Mouse (Mus musculus): ENCODE data around the gene Eddm3b. TPM values are rescaled to one million over a fixed set of nuclear protein-coding genes. Genes with fewer than 3 reads are reported as not detected.
A peak's percentile ranks its signal among the peaks of the same experiment; 100 is the strongest.
"Not testable (repeated sequence)": the region's sequence is repeated elsewhere in the genome, so short reads cannot be mapped to it uniquely, and the experiment has no call there.

The Eddm3b gene
- polyA plus RNA-seq, 1 experiment from 2014 or later: not detected

DNA sequence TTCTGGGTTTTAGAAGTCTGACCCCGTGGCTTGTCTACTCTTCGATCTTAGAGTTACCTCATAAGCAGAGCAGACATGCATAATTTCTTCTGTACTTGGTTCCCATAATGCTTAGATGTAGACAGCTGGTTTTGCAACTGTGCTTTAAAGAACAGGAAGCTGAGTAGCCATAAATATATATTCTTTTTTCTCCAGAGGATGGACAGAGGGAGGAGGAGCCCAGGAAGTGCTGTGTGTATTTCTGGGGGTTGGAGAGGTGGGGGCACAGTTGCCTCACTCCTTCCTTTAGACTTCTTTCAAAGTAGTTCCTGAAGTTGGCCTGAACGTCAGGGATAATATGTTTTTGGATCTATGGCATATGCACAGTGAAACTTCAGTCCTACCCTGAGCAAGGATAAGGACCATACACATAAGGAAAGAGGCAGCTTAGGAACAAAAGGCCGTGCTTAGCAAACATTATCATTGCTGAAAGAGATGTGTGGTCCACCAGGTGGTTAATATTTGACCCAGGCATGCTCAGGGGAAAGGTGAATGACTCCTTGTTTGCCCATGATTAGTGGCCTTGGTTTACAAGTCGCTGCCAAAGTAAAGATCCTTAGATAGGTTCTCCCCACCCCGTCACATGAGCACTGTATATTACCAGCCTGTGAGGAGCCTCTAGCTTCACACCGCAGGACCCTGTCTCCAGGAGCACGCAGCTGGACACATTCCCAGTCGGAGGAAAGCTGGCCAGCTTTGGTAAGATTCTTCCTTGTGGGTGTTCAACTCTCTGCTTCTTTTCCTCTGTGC lies 18.3 kb upstream of the Eddm3b start:
- no peaks in the 10 kb centered on the region for H3K9me3 ChIP-seq
- no peaks in the 10 kb centered on the region for H3K36me3 ChIP-seq
- H3K4me1 ChIP-seq: peaks cover 9% of the 10 kb centered on the region
- H3K27me3 ChIP-seq (replicated peaks): no peaks in the 10 kb centered on the region
- H3K4me3 ChIP-seq: no peak overlapping the region
- H3K4me2 ChIP-seq: no peak overlapping the region
- WGBS: 59% methylated on average over 9 of the region's 9 CpGs
- no peak overlapping the region for H3K27ac ChIP-seq (replicated peaks)
- no peak overlapping the region for H3K9ac ChIP-seq
- ATAC-seq (ENCODE audit: extremely low read depth, insufficient number of reproducible peaks, low FRiP score, low TSS enrichment): no peak

DNA sequence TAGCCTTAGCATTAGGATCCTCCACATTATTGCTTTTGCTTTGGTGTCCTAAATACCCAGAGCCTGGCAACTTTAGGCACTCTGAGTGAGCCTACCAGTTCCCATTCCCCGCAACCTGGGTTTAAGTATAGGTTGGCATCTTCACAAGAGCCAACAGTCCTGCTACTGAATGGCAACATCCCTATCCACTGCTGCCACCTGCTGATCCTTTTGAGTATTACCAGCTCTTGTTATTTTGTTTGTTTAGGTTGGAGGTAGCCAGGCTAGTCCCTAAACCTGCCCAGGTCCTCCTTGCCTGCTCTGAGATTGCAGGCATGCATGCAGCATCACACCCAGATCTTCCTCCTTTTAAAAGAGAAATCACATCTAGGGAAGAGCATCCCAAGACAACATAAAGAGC lies 15.9 kb upstream of the Eddm3b start:
- H3K4me3 ChIP-seq; H3K27ac ChIP-seq (replicated peaks); H3K9me3 ChIP-seq; H3K27me3 ChIP-seq (replicated peaks); H3K4me1 ChIP-seq; H3K4me2 ChIP-seq; ATAC-seq (ENCODE audit: extremely low read depth, insufficient number of reproducible peaks, low FRiP score, low TSS enrichment); H3K36me3 ChIP-seq; H3K9ac ChIP-seq: not testable (repeated sequence)
- 24% methylated on average over 1 of the region's 1 CpGs for WGBS

DNA sequence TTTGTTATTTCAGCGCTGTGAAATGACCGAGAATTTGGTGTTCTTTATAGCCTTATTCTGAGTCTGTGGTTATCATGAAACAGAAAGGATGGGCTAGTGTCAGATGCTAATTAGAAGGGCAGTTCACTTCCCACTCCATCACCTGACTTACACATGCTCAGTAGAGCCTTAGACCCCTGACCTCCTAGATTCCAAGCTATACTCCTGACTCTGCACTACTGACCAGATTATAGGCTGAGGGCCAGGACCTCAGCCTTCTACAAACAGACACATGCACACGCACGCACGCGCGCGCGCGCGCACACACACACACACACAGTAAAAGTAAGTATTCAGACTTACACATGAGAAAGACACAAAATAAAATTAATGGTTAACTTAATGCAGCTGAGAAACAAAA lies 15.3 kb upstream of the Eddm3b start:
- Histone ChIP-seq H3K4me3 (no peak overlapping the region), H3K27me3 (replicated peaks) (no peaks in the 10 kb centered on the region), H3K4me1 (no peaks in the 10 kb centered on the region), H3K4me2 (no peak overlapping the region), H3K27ac (replicated peaks) (no peak overlapping the region), H3K9ac (no peak overlapping the region), H3K9me3 (no peaks in the 10 kb centered on the region), H3K36me3 (no peaks in the 10 kb centered on the region)
- ATAC-seq (ENCODE audit: extremely low read depth, insufficient number of reproducible peaks, low FRiP score, low TSS enrichment): no peak
- 90% methylated on average over 11 of the region's 11 CpGs for WGBS

- H3K4me1 ChIP-seq: no peaks in the 10 kb centered on the region
- no peak overlapping the region for H3K27ac ChIP-seq (replicated peaks)
- H3K9ac ChIP-seq: no peak overlapping the region
- no peaks in the 10 kb centered on the region for H3K27me3 ChIP-seq (replicated peaks)
- WGBS: 58% methylated on average over 9 of the region's 9 CpGs
- no peak overlapping the region for H3K4me2 ChIP-seq
- H3K36me3 ChIP-seq: peaks cover 10% of the 10 kb centered on the region
- no peaks in the 10 kb centered on the region for H3K9me3 ChIP-seq
- H3K4me3 ChIP-seq: no peak overlapping the region
- no peak for ATAC-seq (ENCODE audit: extremely low read depth, insufficient number of reproducible peaks, low FRiP score, low TSS enrichment)
Observed at GRCm38 (mm10) chr14:51101284-51101683, 12.9 kb upstream of the Eddm3b start.

DNA sequence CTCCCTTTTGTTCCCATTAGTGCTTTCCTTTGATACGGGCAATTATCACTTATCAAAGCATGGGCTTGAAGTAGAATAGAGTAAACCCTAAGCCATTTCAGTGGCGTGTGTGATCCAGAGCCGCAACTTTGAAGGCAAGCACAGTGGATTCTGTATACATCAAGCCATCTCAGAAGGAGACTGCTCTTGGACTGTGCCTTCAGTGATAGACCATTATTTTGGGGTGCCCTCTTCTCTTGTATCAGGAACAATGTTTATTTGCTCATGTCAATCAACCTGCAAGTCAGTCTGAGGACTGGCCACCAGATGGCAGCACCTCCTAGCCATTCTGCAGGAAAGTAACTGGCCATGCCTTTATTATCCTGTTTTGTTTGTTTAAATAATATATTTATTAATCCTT lies 11.0 kb upstream of the Eddm3b start:
- Histone ChIP-seq H3K36me3 (peaks cover 10% of the 10 kb centered on the region), H3K9me3 (no peaks in the 10 kb centered on the region), H3K9ac (no peak overlapping the region), H3K4me2 (no peak overlapping the region), H3K4me1 (no peaks in the 10 kb centered on the region), H3K27me3 (replicated peaks) (no peaks in the 10 kb centered on the region), H3K4me3 (no peak overlapping the region), H3K27ac (replicated peaks) (no peak overlapping the region)
- ATAC-seq (ENCODE audit: extremely low read depth, insufficient number of reproducible peaks, low FRiP score, low TSS enrichment): no peak
- WGBS: 56% methylated on average over 3 of the region's 3 CpGs

DNA sequence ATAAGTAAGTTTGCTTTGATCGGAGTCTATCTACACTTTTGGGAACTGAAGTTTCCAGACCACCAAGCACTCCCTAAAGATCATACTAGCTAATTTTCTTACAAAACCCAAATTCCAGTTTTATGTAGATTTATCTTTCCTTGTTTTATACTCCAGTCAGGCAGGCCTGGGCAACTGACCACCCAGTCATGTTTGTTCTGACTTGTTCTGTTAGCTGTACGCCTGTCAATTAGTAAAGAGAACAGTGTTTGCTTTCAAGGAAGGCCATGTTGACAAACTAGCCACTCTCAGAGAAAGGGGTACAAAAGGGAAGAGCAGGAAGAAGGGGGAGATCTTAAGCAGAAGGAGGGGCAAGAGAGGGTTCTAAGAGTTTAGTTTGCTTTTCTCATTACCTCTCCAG lies 9.9 kb upstream of the Eddm3b start:
- H3K4me1 ChIP-seq: no peaks in the 10 kb centered on the region

GRCm38 (mm10) chr14:51106449-51106967 lies 7.7 kb upstream of the Eddm3b start:
- H3K4me1 ChIP-seq: no peaks in the 10 kb centered on the region
- ATAC-seq (ENCODE audit: extremely low read depth, insufficient number of reproducible peaks, low FRiP score, low TSS enrichment): no peak
- H3K9me3 ChIP-seq: no peaks in the 10 kb centered on the region
- H3K4me3 ChIP-seq: no peak overlapping the region
- no peak overlapping the region for H3K4me2 ChIP-seq
- H3K9ac ChIP-seq: no peak overlapping the region
- no peak overlapping the region for H3K27ac ChIP-seq (replicated peaks)
- peaks cover 10% of the 10 kb centered on the region for H3K36me3 ChIP-seq
- no peaks in the 10 kb centered on the region for H3K27me3 ChIP-seq (replicated peaks)

More for the DNA sequence above, 9.9 kb upstream of the Eddm3b start:
- Histone ChIP-seq H3K9ac (no peak overlapping the region), H3K9me3 (no peaks in the 10 kb centered on the region), H3K4me2 (no peak overlapping the region), H3K4me3 (no peak overlapping the region), H3K27ac (replicated peaks) (no peak overlapping the region), H3K27me3 (replicated peaks) (no peaks in the 10 kb centered on the region), H3K36me3 (peaks cover 10% of the 10 kb centered on the region)
- ATAC-seq (ENCODE audit: extremely low read depth, insufficient number of reproducible peaks, low FRiP score, low TSS enrichment): no peak
- 82% methylated on average over 2 of the region's 2 CpGs for WGBS

- peak; percentile 58; the same call in 1 of the 2 replicates for ATAC-seq (ENCODE audit: extremely low read depth, insufficient number of reproducible peaks, low FRiP score, low TSS enrichment)
- Histone ChIP-seq H3K9ac (no peak overlapping the region), H3K4me3 (no peak overlapping the region), H3K4me1 (peaks cover 13% of the 10 kb centered on the region), H3K9me3 (no peaks in the 10 kb centered on the region), H3K36me3 (no peaks in the 10 kb centered on the region), H3K27me3 (replicated peaks) (no peaks in the 10 kb centered on the region), H3K4me2 (peak overlapping the region; percentile 9; the same call in 1 of the 2 replicates), H3K27ac (replicated peaks) (peak overlapping the region; percentile 53)
- 35% methylated on average over 3 of the region's 3 CpGs for WGBS
Observed at GRCm38 (mm10) chr14:51111966-51112365, 2.3 kb upstream of the Eddm3b start.

DNA sequence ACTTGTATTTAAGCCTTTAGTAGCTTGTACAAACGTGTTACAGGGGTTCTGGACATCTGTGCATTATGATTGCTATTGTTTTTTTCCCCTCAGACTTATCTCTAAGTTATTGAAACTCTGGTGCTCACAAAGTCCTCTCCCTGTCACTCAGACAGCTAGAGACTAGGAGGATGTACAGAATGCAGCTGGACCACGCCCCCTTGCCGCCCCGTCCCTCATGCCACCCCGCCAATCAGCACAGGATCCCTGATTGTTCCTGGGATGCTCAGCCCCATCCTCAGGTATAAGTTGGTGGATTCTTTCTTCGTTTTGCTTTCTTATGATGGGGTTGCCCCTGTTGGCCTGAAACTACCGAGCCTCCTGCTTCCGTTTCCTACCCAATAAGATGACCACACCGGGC lies 750 bp upstream of the Eddm3b start:
- H3K27me3 ChIP-seq (replicated peaks): no peaks in the 10 kb centered on the region
- H3K9ac ChIP-seq: no peak overlapping the region
- no peak overlapping the region for H3K4me3 ChIP-seq
- peak overlapping the region; percentile 18; the same call in 1 of the 2 replicates for H3K4me2 ChIP-seq
- H3K4me1 ChIP-seq: peaks cover 13% of the 10 kb centered on the region
- H3K27ac ChIP-seq (replicated peaks): no peak overlapping the region
- H3K9me3 ChIP-seq: no peaks in the 10 kb centered on the region
- no peaks in the 10 kb centered on the region for H3K36me3 ChIP-seq
- 47% methylated on average over 9 of the region's 9 CpGs for WGBS
- ATAC-seq (ENCODE audit: extremely low read depth, insufficient number of reproducible peaks, low FRiP score, low TSS enrichment): no peak

- H3K36me3 ChIP-seq: no peaks in the 10 kb centered on the region
- H3K4me1 ChIP-seq: peaks cover 18% of the 10 kb centered on the region
- no peak overlapping the region for H3K4me2 ChIP-seq
- no peak for ATAC-seq (ENCODE audit: extremely low read depth, insufficient number of reproducible peaks, low FRiP score, low TSS enrichment)
- 78% methylated on average over 6 of the region's 6 CpGs for WGBS
- no peaks in the 10 kb centered on the region for H3K9me3 ChIP-seq
- no peaks in the 10 kb centered on the region for H3K27me3 ChIP-seq (replicated peaks)
- no peak overlapping the region for H3K27ac ChIP-seq (replicated peaks)
- H3K9ac ChIP-seq: no peak overlapping the region
- H3K4me3 ChIP-seq: no peak overlapping the region
Observed at GRCm38 (mm10) chr14:51125684-51126083, 11.5 kb downstream of the Eddm3b start.

GRCm38 (mm10) chr14:51127648-51128258 lies 13.5 kb downstream of the Eddm3b start:
- Histone ChIP-seq H3K27me3 (replicated peaks) (no peaks in the 10 kb centered on the region), H3K9ac (no peak overlapping the region), H3K4me1 (peaks cover 18% of the 10 kb centered on the region), H3K36me3 (no peaks in the 10 kb centered on the region), H3K4me3 (no peak overlapping the region), H3K4me2 (no peak overlapping the region), H3K9me3 (no peaks in the 10 kb centered on the region), H3K27ac (replicated peaks) (no peak overlapping the region)
- ATAC-seq (ENCODE audit: extremely low read depth, insufficient number of reproducible peaks, low FRiP score, low TSS enrichment): no peak
- WGBS: 69% methylated on average over 2 of the region's 2 CpGs
